8 mouse cellular contexts compared by ENCODE assay signal in genomic region chr4:143411566-143412218, GRCm38 (mm10). TPM values are rescaled to one million over a fixed set of nuclear protein-coding genes. Genes with fewer than 3 reads are reported as not detected.
DNase-seq lines count a peak whose midpoint lies in the region; ATAC-seq and TF ChIP-seq lines count a peak whose summit lies in the region.

No protein-coding gene starts in this region.

- no peaks in the 10 kb centered on the region for H3K27me3 ChIP-seq in embryonic facial prominence, embryonic 15.5 days
- H3K27me3 ChIP-seq in megakaryocyte, embryonic 14.5 days (replicated peaks) = no peaks in the 10 kb centered on the region

- peak overlapping the region; percentile 51; the same call in 1 of the 2 replicates for H3K27ac ChIP-seq in ES-E14 (ENCODE audit: insufficient read depth, low read depth, low read length, poor library complexity, severe bottlenecking)
- H3K27ac ChIP-seq in embryonic facial prominence, embryonic 15.5 days (replicated peaks) = no peak overlapping the region

- no peak for ATAC-seq in embryonic facial prominence, embryonic 15.5 days (ENCODE audit: insufficient number of reproducible peaks, low FRiP score, low TSS enrichment, low read depth)
- no peak for ATAC-seq in activated CD4-positive, CD25-positive, alpha-beta regulatory T cell, adult 4 months

- H3K4me1 ChIP-seq in ES-E14 (ENCODE audit: control insufficient read depth in 2 of 2, insufficient read depth in 2 of 2, low read length in 2 of 2, poor library complexity in 1 of 2) = no peaks in the 10 kb centered on the region
- H3K4me1 ChIP-seq in embryonic facial prominence, embryonic 15.5 days = no peaks in the 10 kb centered on the region
- peaks cover 7% of the 10 kb centered on the region; the same call in 1 of the 2 replicates for H3K4me1 ChIP-seq in megakaryocyte, embryonic 14.5 days

- 0 out of 2 replicates have a peak, but pooled peaks cover 2% of the 10 kb centered on the region for H3K9me3 ChIP-seq in ES-E14 (ENCODE audit: control insufficient read depth, insufficient read depth, low read depth, low read length)
- H3K9me3 ChIP-seq in embryonic facial prominence, embryonic 15.5 days (replicated peaks) = no peaks in the 10 kb centered on the region
- H3K9me3 ChIP-seq in megakaryocyte, embryonic 14.5 days = 0 out of 2 replicates have a peak, but pooled peaks cover 5% of the 10 kb centered on the region

- peak overlapping the region; percentile 15; the same call in 1 of the 2 replicates for H3K9ac ChIP-seq in ES-E14 (ENCODE audit: insufficient read depth, low read depth, low read length, poor library complexity, severe bottlenecking)
- H3K9ac ChIP-seq in embryonic facial prominence, embryonic 15.5 days = no peak overlapping the region

- peaks cover 7% of the 10 kb centered on the region for H3K36me3 ChIP-seq in ES-E14 (ENCODE audit: control insufficient read depth, insufficient read depth, low read length, poor library complexity, severe bottlenecking)
- H3K36me3 ChIP-seq in embryonic facial prominence, embryonic 15.5 days = peaks cover 25% of the 10 kb centered on the region
- peaks cover 25% of the 10 kb centered on the region for H3K36me3 ChIP-seq in megakaryocyte, embryonic 14.5 days (replicated peaks; ENCODE audit: low read length)

- 67% methylated on average over 5 of the region's 5 CpGs for WGBS in embryonic facial prominence, embryonic 15.5 days

- in situ Hi-C loops in ES-E14 (cut with MboI; ENCODE audit: low sequenced_read_pairs in 2 of 2, unreplicated experiment in 2 of 2) = no loop called here

- H3K4me3 ChIP-seq in ES-E14 (ENCODE audit: insufficient read depth in 1 of 2, low read depth in 1 of 2, low read length in 2 of 2, poor library complexity in 1 of 2, severe bottlenecking in 1 of 2) = peak overlapping the region; percentile 73 to 85
- H3K4me3 ChIP-seq in embryonic facial prominence, embryonic 15.5 days (replicated peaks) = peak overlapping the region; percentile 69
- peak overlapping the region; percentile 93 for H3K4me3 ChIP-seq in megakaryocyte, embryonic 14.5 days (replicated peaks)

- intact Hi-C loops in left cerebral cortex, postnatal 36 days (cut with DNase I) = no loop called here

- peak overlapping the region; percentile 58 for H3K4me2 ChIP-seq in embryonic facial prominence, embryonic 15.5 days (replicated peaks)

- DNase-seq in kidney, adult 11 months = peak; percentile 6
- no peak for DNase-seq in kidney, postnatal 36 days
- DNase-seq in ES-E14 (ENCODE audit: low read depth, low spot score) = no peak
- DNase-seq in kidney, adult 9 months = peak; percentile 13
- DNase-seq in left cerebral cortex, postnatal 36 days (ENCODE audit: low spot score in 2 of 2) = no peak

TF ChIP-seq in ES-E14, 5 proteins besides CTCF, POLR2A, EP300 and RAD21:
- no peak for TF ChIP-seq CHD2 (IDR thresholded peaks at IDR 0.05; ENCODE audit: low read depth, low read length)
- no peak for TF ChIP-seq HCFC1 (IDR thresholded peaks at IDR 0.05; ENCODE audit: borderline replicate concordance, insufficient read depth, low read length)
- no peak for TF ChIP-seq ZNF384 (IDR thresholded peaks at IDR 0.05; ENCODE audit: low read depth, low read length)
- no peak for TF ChIP-seq ZC3H11A (IDR thresholded peaks at IDR 0.05; ENCODE audit: borderline replicate concordance, low read depth, low read length)
- no peak for TF ChIP-seq MAFK (IDR thresholded peaks at IDR 0.05; ENCODE audit: insufficient read depth, low read depth, low read length)

RNA-seq across cellular contexts. Expression of gene Pramef8, which starts 0.5 kb away (rescaled TPM):
- total RNA-seq in ES-E14 (2012; rRNA removed) = 33.3 and 36.8 TPM in 2 replicates
- 18.9 and 19.1 TPM in 2 replicates for polyA plus RNA-seq in embryonic facial prominence, embryonic 15.5 days (2015; fragmentation: Nextera tagmentation; extraction: Ambion mirVana)
- 0.29 TPM in 1 of 2 replicates, not detected in the other for polyA plus RNA-seq in megakaryocyte, embryonic 14.5 days (2012; ENCODE audit: insufficient read depth, low replicate concordance)
- 10 to 100 TPM; 35.9 to 37.4 TPM for polyA plus RNA-seq in activated CD4-positive, CD25-positive, alpha-beta regulatory T cell, adult 4 months (2017; shearing (Covaris generic))
- total RNA-seq in left cerebral cortex, postnatal 36 days (2021) = 10 to 100 TPM; 13.2 to 14.1 TPM

RNA-seq across cellular contexts. Expression of gene Pramel1, which starts 17.5 kb away (rescaled TPM):
- 1.8 and 2.0 TPM in 2 replicates for total RNA-seq in ES-E14 (2012; rRNA removed)
- not detected in 2 replicates for polyA plus RNA-seq in embryonic facial prominence, embryonic 15.5 days (2015; fragmentation: Nextera tagmentation; extraction: Ambion mirVana)
- polyA plus RNA-seq in megakaryocyte, embryonic 14.5 days (2012; ENCODE audit: insufficient read depth, low replicate concordance) = not detected in 2 replicates
- polyA plus RNA-seq in activated CD4-positive, CD25-positive, alpha-beta regulatory T cell, adult 4 months (2017; shearing (Covaris generic)) = not detected
- not detected for total RNA-seq in left cerebral cortex, postnatal 36 days (2021)

RNA-seq across cellular contexts. Expression of gene Oog4, which starts 38.4 kb away (rescaled TPM):
- not detected in 2 replicates for total RNA-seq in ES-E14 (2012; rRNA removed)
- polyA plus RNA-seq in embryonic facial prominence, embryonic 15.5 days (2015; fragmentation: Nextera tagmentation; extraction: Ambion mirVana) = not detected in 2 replicates
- not detected in 2 replicates for polyA plus RNA-seq in megakaryocyte, embryonic 14.5 days (2012; ENCODE audit: insufficient read depth, low replicate concordance)
- polyA plus RNA-seq in activated CD4-positive, CD25-positive, alpha-beta regulatory T cell, adult 4 months (2017; shearing (Covaris generic)) = under 1 TPM in 1 of 2 experiments, not detected in 1; 0.19 TPM
- total RNA-seq in left cerebral cortex, postnatal 36 days (2021) = not detected

Comparison
In these comparisons a context has a peak if more than half of its experiments do, and no peak if none do; other contexts are left out.
1. DNase-seq: peak in kidney, adult 11 months (single experiment) and kidney, adult 9 months (single experiment); none in kidney, postnatal 36 days (0 of 2), ES-E14 (single experiment) and left cerebral cortex, postnatal 36 days (0 of 2).
2. RNA of gene Pramef8, which starts 0.5 kb away (polyA plus RNA-seq): 35.9 to 37.4 TPM in activated CD4-positive, CD25-positive, alpha-beta regulatory T cell, adult 4 months and 18.9 to 19.1 TPM in embryonic facial prominence, embryonic 15.5 days; 0.29 TPM in megakaryocyte, embryonic 14.5 days; every median in the first group is over 10 times any median in the second.
3. Peak in every context shown above with its lines, with median percentiles within 50 percentile points of each other: H3K4me3 ChIP-seq.